Mouse (Mus musculus) embryonic facial prominence, embryonic 12.5 days (tissue): Measurements from ENCODE around the gene Stk39. TPM values are rescaled to one million over a fixed set of nuclear protein-coding genes. Genes with fewer than 3 reads are reported as not detected.
"Not testable (repeated sequence)": the region's sequence is repeated elsewhere in the genome, so short reads cannot be mapped to it uniquely, and the experiment has no call there.

Source experiments
- ATAC-seq: fragments of 200-750 bp; cut with Nextera tagmentation; 2 replicates; pipeline ENCODE4 v1.8.0; 2017; ENCODE audit not compliant: insufficient number of reproducible peaks, insufficient read depth, low FRiP score, low TSS enrichment
- H3K27ac ChIP-seq: fragments of 300-500 bp; sonication (generic); 2 replicates; pipeline ENCODE4 v1.5.1; 2016; ENCODE audit warnings: mild to moderate bottlenecking
- H3K27me3 ChIP-seq: fragments of 300-500 bp; sonication (generic); 2 replicates; pipeline ENCODE4 v1.6.1; 2016; ENCODE audit warnings: mild to moderate bottlenecking, moderate library complexity
- H3K36me3 ChIP-seq: fragments of 300-500 bp; sonication (generic); 2 replicates; pipeline ENCODE4 v1.6.1; 2016; ENCODE audit warnings: mild to moderate bottlenecking
- H3K4me1 ChIP-seq: fragments of 300-500 bp; sonication (generic); 2 replicates; pipeline ENCODE4 v1.6.1; 2016
- H3K4me2 ChIP-seq: fragments of 300-500 bp; sonication (generic); replicated peaks from 2 replicates; pipeline ENCODE4 v1.6.1; 2016; ENCODE audit warnings: mild to moderate bottlenecking, moderate library complexity
- H3K4me3 ChIP-seq: fragments of 300-500 bp; sonication (generic); 2 replicates; pipeline ENCODE4 v1.5.1; 2016; ENCODE audit warnings: mild to moderate bottlenecking
- H3K9ac ChIP-seq: fragments of 300-500 bp; sonication (generic); 2 replicates; pipeline ENCODE4 v1.6.1; 2016; ENCODE audit warnings: mild to moderate bottlenecking, moderate library complexity
- H3K9me3 ChIP-seq: fragments of 300-500 bp; sonication (generic); 2 replicates; pipeline ENCODE4 v1.6.1; 2016; ENCODE audit warnings: mild to moderate bottlenecking, moderate library complexity
- WGBS: fragments of 180-500 bp; shearing (Covaris S2); methylation state at CpG from one replicate; pipeline ENCODE4 v1.1.7; 2016; 5-methylcytosine and 5-hydroxymethylcytosine counted together
- polyA plus RNA-seq: library from polyadenylated mRNA; unstranded; fragments of >200 nt; fragmentation: Nextera tagmentation; extraction: Ambion mirVana; gene quantifications from 2 replicates; pipeline ENCODE4 v1.2.1, GENCODE M21; 2016

The Stk39 gene
- polyA plus RNA-seq, 1 experiment from 2014 or later: 26.6 TPM

- ATAC-seq: no peak
- H3K36me3 ChIP-seq: no peaks in the 10 kb centered on the region
- H3K9me3 ChIP-seq: no peaks in the 10 kb centered on the region
- H3K4me3 ChIP-seq: no peak overlapping the region
- peaks cover 9% of the 10 kb centered on the region; the same call in 1 of the 2 replicates for H3K4me1 ChIP-seq
- WGBS: 77% methylated on average over 3 of the region's 3 CpGs
- H3K27ac ChIP-seq: no peak overlapping the region
- H3K27me3 ChIP-seq: no peaks in the 10 kb centered on the region
- H3K9ac ChIP-seq: no peak overlapping the region
- H3K4me2 ChIP-seq: no peak overlapping the region
Measured at GRCm38 (mm10) chr2:68242069-68242468, 230.0 kb downstream of the Stk39 start.

- Histone ChIP-seq H3K4me1 (peaks cover 9% of the 10 kb centered on the region; the same call in 1 of the 2 replicates), H3K9me3 (no peaks in the 10 kb centered on the region), H3K4me3 (no peak overlapping the region), H3K27ac (no peak overlapping the region), H3K9ac (no peak overlapping the region), H3K36me3 (no peaks in the 10 kb centered on the region), H3K27me3 (no peaks in the 10 kb centered on the region), H3K4me2 (no peak overlapping the region)
- ATAC-seq: no peak
- WGBS: 88% methylated on average over 1 of the region's 1 CpGs
Measured at GRCm38 (mm10) chr2:68241640-68242039, 230.4 kb downstream of the Stk39 start.

DNA sequence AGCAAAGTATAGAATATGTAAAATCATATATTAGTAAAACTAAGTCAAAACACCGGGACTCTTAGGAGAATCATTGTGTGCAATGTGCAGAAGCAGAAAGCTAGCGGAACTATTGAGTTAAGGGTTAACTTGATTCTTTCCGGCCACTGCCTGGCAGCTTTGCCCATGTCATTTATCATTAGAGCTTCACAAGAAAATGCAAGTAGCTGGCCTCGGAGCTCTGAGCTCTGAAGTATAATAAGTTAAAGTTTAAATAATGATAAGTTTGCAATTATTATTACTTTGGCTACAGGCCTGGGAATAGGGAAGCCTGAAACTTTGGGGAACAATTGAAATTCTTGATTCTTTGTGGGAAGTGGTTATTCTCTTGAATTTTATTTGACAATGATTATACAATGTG lies 232.7 kb downstream of the Stk39 start:
- H3K9ac ChIP-seq, H3K27ac ChIP-seq, ATAC-seq, H3K4me2 ChIP-seq, H3K27me3 ChIP-seq, H3K36me3 ChIP-seq, H3K4me1 ChIP-seq, H3K4me3 ChIP-seq, H3K9me3 ChIP-seq: not testable (repeated sequence)
- 36% methylated on average over 4 of the region's 4 CpGs for WGBS

DNA sequence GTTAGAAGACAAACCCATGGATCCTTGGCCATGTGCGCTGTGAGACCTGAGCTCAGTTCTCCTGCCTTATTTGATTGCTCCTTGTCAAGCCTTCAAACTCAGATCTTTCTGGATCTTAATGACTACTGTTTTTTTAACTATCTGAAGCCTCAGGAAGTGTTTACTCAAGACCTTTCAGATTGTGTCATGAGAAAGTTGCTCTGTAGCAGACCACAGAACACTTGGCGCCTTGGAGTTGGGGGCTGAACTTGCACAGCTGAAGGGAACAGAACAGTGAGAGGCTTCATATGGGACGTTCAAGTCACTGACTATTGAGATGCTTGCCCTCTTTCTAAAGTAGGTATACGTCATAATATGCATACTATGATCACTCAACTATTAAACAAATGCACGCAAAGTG lies 239.1 kb downstream of the Stk39 start:
- ATAC-seq: no peak
- Histone ChIP-seq H3K36me3 (no peaks in the 10 kb centered on the region), H3K4me2 (no peak overlapping the region), H3K4me1 (no peaks in the 10 kb centered on the region), H3K27me3 (no peaks in the 10 kb centered on the region), H3K9me3 (no peaks in the 10 kb centered on the region), H3K9ac (no peak overlapping the region), H3K4me3 (no peak overlapping the region), H3K27ac (no peak overlapping the region)
- WGBS: 90% methylated on average over 5 of the region's 5 CpGs

- Histone ChIP-seq H3K9ac (no peak overlapping the region), H3K4me1 (no peaks in the 10 kb centered on the region), H3K27ac (no peak overlapping the region), H3K27me3 (no peaks in the 10 kb centered on the region), H3K9me3 (no peaks in the 10 kb centered on the region), H3K4me2 (no peak overlapping the region), H3K4me3 (no peak overlapping the region), H3K36me3 (no peaks in the 10 kb centered on the region)
- ATAC-seq: no peak
- 93% methylated on average over 2 of the region's 2 CpGs for WGBS
Measured at GRCm38 (mm10) chr2:68229872-68230271, 242.2 kb downstream of the Stk39 start.

GRCm38 (mm10) chr2:68229081-68229480 lies 243.0 kb downstream of the Stk39 start:
- Histone ChIP-seq H3K36me3 (no peaks in the 10 kb centered on the region), H3K4me1 (no peaks in the 10 kb centered on the region), H3K27ac (no peak overlapping the region), H3K9me3 (no peaks in the 10 kb centered on the region), H3K4me2 (no peak overlapping the region), H3K9ac (no peak overlapping the region), H3K27me3 (no peaks in the 10 kb centered on the region), H3K4me3 (no peak overlapping the region)
- ATAC-seq: no peak
- WGBS: 86% methylated on average over 2 of the region's 2 CpGs

- H3K4me3 ChIP-seq: no peak overlapping the region
- no peak overlapping the region for H3K4me2 ChIP-seq
- no peaks in the 10 kb centered on the region for H3K27me3 ChIP-seq
- H3K9me3 ChIP-seq: no peaks in the 10 kb centered on the region
- ATAC-seq: no peak
- 65% methylated on average over 5 of the region's 5 CpGs for WGBS
- 0 out of 2 replicates have a peak overlapping the region, but pooled peaks have one; percentile 36 for H3K27ac ChIP-seq
- H3K4me1 ChIP-seq: 0 out of 2 replicates have a peak, but pooled peaks cover 2% of the 10 kb centered on the region
- peaks cover 3% of the 10 kb centered on the region; the same call in 1 of the 2 replicates for H3K36me3 ChIP-seq
- no peak overlapping the region for H3K9ac ChIP-seq
Measured at GRCm38 (mm10) chr2:68222227-68222873, 249.7 kb downstream of the Stk39 start.

DNA sequence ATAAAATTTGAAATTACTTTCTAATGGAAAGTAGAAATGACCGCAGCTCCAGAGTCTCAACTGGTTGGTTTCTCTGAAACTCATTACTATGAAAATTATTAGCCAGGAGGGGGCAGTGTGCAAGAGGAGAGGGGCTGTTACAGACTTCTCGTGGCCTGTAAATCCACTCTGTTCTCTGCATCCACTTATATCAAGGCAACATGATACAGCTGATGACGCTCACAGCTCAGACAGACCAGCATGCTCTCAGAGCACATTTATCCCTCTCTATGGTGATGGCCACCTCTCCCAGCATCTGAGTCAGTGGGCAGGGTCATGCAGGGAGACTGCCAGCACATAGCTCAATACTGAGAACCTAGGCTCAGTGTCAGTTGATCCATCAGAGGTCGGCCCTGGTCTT lies 250.8 kb downstream of the Stk39 start:
- ATAC-seq: 0 out of 2 replicates have a peak, but pooled peaks have one; percentile 47
- H3K27ac ChIP-seq: no peak overlapping the region
- H3K4me2 ChIP-seq: no peak overlapping the region
- no peaks in the 10 kb centered on the region for H3K9me3 ChIP-seq
- WGBS: 59% methylated on average over 4 of the region's 4 CpGs
- 0 out of 2 replicates have a peak, but pooled peaks cover 2% of the 10 kb centered on the region for H3K4me1 ChIP-seq
- H3K9ac ChIP-seq: no peak overlapping the region
- peaks cover 3% of the 10 kb centered on the region; the same call in 1 of the 2 replicates for H3K36me3 ChIP-seq
- H3K4me3 ChIP-seq: no peak overlapping the region
- H3K27me3 ChIP-seq: no peaks in the 10 kb centered on the region

DNA sequence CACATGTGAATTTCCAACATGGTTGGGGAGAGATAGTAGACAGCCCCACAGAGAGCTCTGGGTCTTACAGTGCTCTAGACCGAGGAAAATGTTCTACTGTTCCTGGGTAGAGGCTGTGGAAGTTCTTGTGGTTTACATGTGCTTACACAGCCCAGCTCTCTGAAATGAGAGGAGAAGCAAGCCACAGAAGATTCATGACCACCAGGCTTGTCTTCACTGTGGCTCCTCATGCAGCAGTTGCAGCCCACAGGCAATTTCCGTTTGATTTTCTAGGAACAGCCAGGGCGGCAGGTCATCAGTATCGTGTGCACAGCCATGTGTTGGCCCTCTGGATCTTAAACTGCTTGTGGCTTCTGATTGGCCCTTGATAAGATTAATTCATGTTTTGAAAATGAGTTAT lies 252.2 kb downstream of the Stk39 start:
- Histone ChIP-seq H3K36me3 (peaks cover 3% of the 10 kb centered on the region; the same call in 1 of the 2 replicates), H3K27ac (no peak overlapping the region), H3K27me3 (no peaks in the 10 kb centered on the region), H3K4me3 (no peak overlapping the region), H3K9ac (no peak overlapping the region), H3K4me2 (no peak overlapping the region), H3K4me1 (0 out of 2 replicates have a peak, but pooled peaks cover 2% of the 10 kb centered on the region), H3K9me3 (no peaks in the 10 kb centered on the region)
- WGBS: 85% methylated on average over 4 of the region's 4 CpGs
- no peak for ATAC-seq

DNA sequence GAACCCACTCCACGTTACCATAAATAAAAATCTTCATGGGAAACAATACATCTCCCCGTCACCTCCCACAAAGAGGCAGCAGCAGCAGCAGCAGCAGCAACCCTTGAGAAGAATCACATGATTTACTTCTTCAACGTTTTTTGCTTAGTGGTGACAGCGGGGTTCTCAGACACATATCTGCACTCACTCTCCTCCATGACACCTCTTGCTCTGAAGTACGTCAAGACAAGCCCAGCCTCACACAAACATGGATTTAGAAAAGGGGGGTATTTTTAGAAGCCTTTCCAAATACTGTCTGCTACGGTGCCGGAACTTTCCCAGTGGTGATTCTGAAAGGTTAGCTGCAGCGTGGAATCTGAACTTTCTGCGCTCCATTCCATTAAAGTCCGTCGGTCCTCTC lies 256.9 kb downstream of the Stk39 start:
- Histone ChIP-seq H3K27me3 (no peaks in the 10 kb centered on the region), H3K9ac (no peak overlapping the region), H3K4me2 (no peak overlapping the region), H3K9me3 (no peaks in the 10 kb centered on the region), H3K36me3 (peaks cover 3% of the 10 kb centered on the region; the same call in 1 of the 2 replicates), H3K4me1 (no peaks in the 10 kb centered on the region), H3K27ac (no peak overlapping the region), H3K4me3 (no peak overlapping the region)
- ATAC-seq: no peak
- WGBS: 86% methylated on average over 11 of the region's 11 CpGs

DNA sequence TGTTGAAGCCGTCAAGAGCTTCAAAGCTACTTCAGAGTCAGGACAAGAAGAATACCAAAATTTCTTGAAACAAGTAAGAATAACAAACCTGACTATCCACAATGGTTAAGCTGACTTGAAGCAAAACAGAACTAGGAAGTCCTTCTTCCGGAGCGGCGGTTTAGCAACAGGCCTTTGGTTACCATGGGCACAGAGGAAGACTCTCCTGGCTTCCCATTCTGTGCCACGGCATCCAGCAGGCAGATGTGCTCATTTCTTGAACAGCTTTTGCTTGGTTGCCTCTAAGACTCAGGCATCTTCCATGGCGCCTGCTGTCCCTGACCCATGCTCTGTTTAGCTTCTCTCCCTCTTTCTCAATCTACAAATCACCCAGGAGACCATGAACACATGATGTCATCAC lies 257.7 kb downstream of the Stk39 start:
- no peaks in the 10 kb centered on the region for H3K27me3 ChIP-seq
- no peaks in the 10 kb centered on the region for H3K9me3 ChIP-seq
- no peak for ATAC-seq
- H3K27ac ChIP-seq: no peak overlapping the region
- no peaks in the 10 kb centered on the region for H3K4me1 ChIP-seq
- WGBS: 87% methylated on average over 6 of the region's 6 CpGs
- no peaks in the 10 kb centered on the region for H3K36me3 ChIP-seq
- no peak overlapping the region for H3K9ac ChIP-seq
- H3K4me2 ChIP-seq: no peak overlapping the region
- H3K4me3 ChIP-seq: no peak overlapping the region

DNA sequence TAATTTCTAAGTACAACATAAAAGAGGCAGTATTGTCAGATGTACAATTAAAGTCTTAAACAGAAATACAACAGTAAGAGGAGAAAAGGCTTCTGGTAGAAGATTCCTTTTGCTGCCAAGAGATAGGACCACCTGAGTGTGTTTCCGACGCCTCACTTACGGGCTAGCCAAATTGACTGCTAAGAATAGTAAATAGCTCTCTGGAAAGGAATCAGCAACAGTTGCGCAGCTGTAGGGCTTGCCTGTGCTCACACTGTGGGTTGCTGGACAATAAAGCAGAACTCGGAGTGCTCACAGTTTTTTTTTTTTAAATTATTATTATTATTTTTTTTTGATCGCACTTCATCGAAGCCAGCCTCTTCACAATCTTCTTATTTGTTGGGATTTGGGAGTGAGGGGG lies 260.6 kb downstream of the Stk39 start:
- Histone ChIP-seq H3K9ac (no peak overlapping the region), H3K4me3 (no peak overlapping the region), H3K36me3 (no peaks in the 10 kb centered on the region), H3K4me1 (no peaks in the 10 kb centered on the region), H3K27me3 (no peaks in the 10 kb centered on the region), H3K27ac (no peak overlapping the region), H3K9me3 (no peaks in the 10 kb centered on the region), H3K4me2 (no peak overlapping the region)
- no peak for ATAC-seq
- WGBS: 91% methylated on average over 7 of the region's 7 CpGs
